14 mouse cellular contexts compared by ENCODE assay signal in genomic region chr8:48611126-48611525, GRCm38 (mm10).
DNase-seq lines count a peak whose midpoint lies in the region; ATAC-seq and TF ChIP-seq lines count a peak whose summit lies in the region.
"Had no signal": no experiment of that assay in that cellular context is flagged by ENCODE, and none has a peak within 500 bp of the region (broad histone marks: within the 10 kb centered on the region; RNA-seq: fewer than 3 reads in every experiment).

No protein-coding gene starts in this region.

- H3K9ac ChIP-seq in hindbrain, embryonic 16.5 days (ENCODE audit: low read depth, low read length) = no peak overlapping the region
- H3K9ac ChIP-seq in midbrain, embryonic 16.5 days (ENCODE audit: low read depth, low read length) = no peak overlapping the region
- no peak overlapping the region for H3K9ac ChIP-seq in forebrain, postnatal 0 days
- H3K9ac ChIP-seq: forebrain, embryonic 15.5 days; heart, embryonic 12.5 days; liver, embryonic 13.5 days had no signal

- intact Hi-C loops in left cerebral cortex, postnatal 36 days (cut with DNase I) = no loop called here

- peak; percentile 12 for DNase-seq in hindbrain, embryonic 10.5 days (ENCODE audit: low spot score)
- peak; percentile 16 for DNase-seq in retina, embryonic 14.5 days (ENCODE audit: low spot score)
- DNase-seq in retina, postnatal 1 day = no peak
- no peak for DNase-seq in forebrain, postnatal 0 days
- no peak for DNase-seq in left cerebral cortex, postnatal 36 days (ENCODE audit: low spot score in 2 of 2)
- no peak for DNase-seq in layer of hippocampus, adult 8-10 months (ENCODE audit: low spot score in 2 of 2)
- DNase-seq: cerebellum, postnatal 10 days; kidney, postnatal 10 days; liver, embryonic 13.5 days; right cerebral cortex, postnatal 25 days had no signal

- H3K36me3 ChIP-seq in hindbrain, embryonic 10.5 days = no peaks in the 10 kb centered on the region
- H3K36me3 ChIP-seq in hindbrain, embryonic 16.5 days (ENCODE audit: control insufficient read depth, insufficient read depth, low read length) = no peaks in the 10 kb centered on the region
- no peaks in the 10 kb centered on the region for H3K36me3 ChIP-seq in midbrain, embryonic 16.5 days (ENCODE audit: control insufficient read depth, insufficient read depth, low read length)
- H3K36me3 ChIP-seq in forebrain, postnatal 0 days (ENCODE audit: insufficient read depth) = no peaks in the 10 kb centered on the region
- H3K36me3 ChIP-seq: forebrain, embryonic 15.5 days; heart, embryonic 12.5 days; liver, embryonic 13.5 days had no signal

- no peaks in the 10 kb centered on the region for H3K9me3 ChIP-seq in hindbrain, embryonic 10.5 days
- no peaks in the 10 kb centered on the region for H3K9me3 ChIP-seq in hindbrain, embryonic 16.5 days (ENCODE audit: control insufficient read depth, low read length)
- no peaks in the 10 kb centered on the region for H3K9me3 ChIP-seq in midbrain, embryonic 16.5 days (replicated peaks; ENCODE audit: control insufficient read depth, low read length, poor library complexity, severe bottlenecking)
- H3K9me3 ChIP-seq in forebrain, postnatal 0 days (ENCODE audit: low read length) = no peaks in the 10 kb centered on the region
- H3K9me3 ChIP-seq: forebrain, embryonic 15.5 days; heart, embryonic 12.5 days; liver, embryonic 13.5 days had no signal

- TF ChIP-seq CTCF in forebrain, postnatal 0 days (IDR thresholded peaks at IDR 0.05; ENCODE audit: low read depth) = no peak

- peaks cover 43% of the 10 kb centered on the region for H3K4me1 ChIP-seq in hindbrain, embryonic 10.5 days (replicated peaks)
- no peaks in the 10 kb centered on the region for H3K4me1 ChIP-seq in hindbrain, embryonic 16.5 days (ENCODE audit: control insufficient read depth, insufficient read depth, low read depth, low read length)
- H3K4me1 ChIP-seq in midbrain, embryonic 16.5 days (ENCODE audit: control insufficient read depth, insufficient read depth, low read length) = peaks cover 7% of the 10 kb centered on the region
- 0 out of 2 replicates have a peak, but pooled peaks cover 2% of the 10 kb centered on the region for H3K4me1 ChIP-seq in forebrain, postnatal 0 days (ENCODE audit: insufficient read depth)
- H3K4me1 ChIP-seq: liver, embryonic 13.5 days had no signal

- no peak overlapping the region; the same call in 1 of the 2 replicates for H3K4me2 ChIP-seq in hindbrain, embryonic 16.5 days (ENCODE audit: low read length)
- H3K4me2 ChIP-seq in midbrain, embryonic 16.5 days (ENCODE audit: low read length) = peak overlapping the region; percentile 8; the same call in 1 of the 2 replicates
- H3K4me2 ChIP-seq in forebrain, postnatal 0 days (ENCODE audit: low read depth) = no peak overlapping the region
- H3K4me2 ChIP-seq: forebrain, embryonic 15.5 days; heart, embryonic 12.5 days; liver, embryonic 13.5 days had no signal

- WGBS in hindbrain, embryonic 10.5 days = 73% methylated on average over 12 of the region's 12 CpGs
- WGBS in hindbrain, embryonic 16.5 days = 40% methylated on average over 12 of the region's 12 CpGs
- WGBS in midbrain, embryonic 16.5 days = 21% methylated on average over 12 of the region's 12 CpGs
- 69% methylated on average over 12 of the region's 12 CpGs for WGBS in forebrain, postnatal 0 days

- H3K27ac ChIP-seq in hindbrain, embryonic 10.5 days = no peak overlapping the region
- H3K27ac ChIP-seq in hindbrain, embryonic 16.5 days (ENCODE audit: low read depth, low read length) = no peak overlapping the region
- no peak overlapping the region for H3K27ac ChIP-seq in midbrain, embryonic 16.5 days (ENCODE audit: low read length)
- H3K27ac ChIP-seq in forebrain, postnatal 0 days (ENCODE audit: low read depth, low read length) = no peak overlapping the region
- H3K27ac ChIP-seq: forebrain, embryonic 15.5 days; liver, embryonic 13.5 days had no signal

- no peaks in the 10 kb centered on the region for H3K27me3 ChIP-seq in hindbrain, embryonic 10.5 days (ENCODE audit: insufficient read depth, poor library complexity, severe bottlenecking)
- no peaks in the 10 kb centered on the region for H3K27me3 ChIP-seq in hindbrain, embryonic 16.5 days (replicated peaks; ENCODE audit: control insufficient read depth, insufficient read depth, low read length)
- H3K27me3 ChIP-seq in midbrain, embryonic 16.5 days (ENCODE audit: control insufficient read depth, insufficient read depth, low read depth, low read length) = no peaks in the 10 kb centered on the region
- H3K27me3 ChIP-seq in forebrain, postnatal 0 days (ENCODE audit: insufficient read depth, low read length) = no peaks in the 10 kb centered on the region
- H3K27me3 ChIP-seq: forebrain, embryonic 15.5 days; heart, embryonic 12.5 days; liver, embryonic 13.5 days had no signal

- no peak for ATAC-seq in hindbrain, embryonic 16.5 days
- ATAC-seq in midbrain, embryonic 16.5 days = peak; percentile 67
- ATAC-seq in forebrain, postnatal 0 days = no peak
- ATAC-seq: forebrain, embryonic 15.5 days had no signal

- no peak overlapping the region for H3K4me3 ChIP-seq in hindbrain, embryonic 10.5 days
- H3K4me3 ChIP-seq in hindbrain, embryonic 16.5 days (ENCODE audit: low read length) = no peak overlapping the region
- H3K4me3 ChIP-seq in midbrain, embryonic 16.5 days (ENCODE audit: low read depth, low read length) = no peak overlapping the region
- no peak overlapping the region for H3K4me3 ChIP-seq in forebrain, postnatal 0 days (ENCODE audit: low read depth, low read length)
- H3K4me3 ChIP-seq: forebrain, embryonic 15.5 days; heart, embryonic 12.5 days; liver, embryonic 13.5 days had no signal

Comparison
In these comparisons a context has a peak if more than half of its experiments do, and no peak if none do; other contexts are left out.
1. DNase-seq: peak in hindbrain, embryonic 10.5 days (single experiment) and retina, embryonic 14.5 days (single experiment); none in retina, postnatal 1 day (single experiment), forebrain, postnatal 0 days (single experiment), left cerebral cortex, postnatal 36 days (0 of 2) and layer of hippocampus, adult 8-10 months (0 of 2).